Mouse (Mus musculus): ENCODE data around the gene Aire. TPM values are rescaled to one million over a fixed set of nuclear protein-coding genes. Genes with fewer than 3 reads are reported as not detected.

Gene Aire
- 0.16 and 0.33 TPM in 2 replicates for total RNA-seq (2014; rRNA removed)
- 0.20 and 0.31 TPM in 2 replicates for polyA plus RNA-seq (2015; fragmentation: Nextera tagmentation; extraction: Ambion mirVana)

- ATAC-seq (ENCODE audit: low FRiP score) = peak; percentile 56; the same call in 1 of the 2 replicates
- 3% methylated on average over 26 of the region's 27 CpGs for WGBS
- Histone ChIP-seq H3K9ac (replicated peaks; ENCODE audit: low read length, poor library complexity, severe bottlenecking) (0 out of 2 replicates have a peak within 1 kb of the TSS, but pooled peaks have one; percentile 14), H3K36me3 (ENCODE audit: insufficient read depth, low read length) (no peaks in the 10 kb centered on the region), H3K27me3 (ENCODE audit: insufficient read depth, low read length) (no peaks in the 10 kb centered on the region), H3K4me1 (ENCODE audit: insufficient read depth, low read length) (no peaks in the 10 kb centered on the region), H3K4me2 (ENCODE audit: low read depth, low read length, poor library complexity, severe bottlenecking) (peak within 1 kb of the TSS; percentile 51), H3K4me3 (ENCODE audit: low read depth, low read length) (peak within 1 kb of the TSS; percentile 28), H3K9me3 (ENCODE audit: low read length) (no peaks in the 10 kb centered on the region), H3K27ac (ENCODE audit: low read depth, low read length) (no peak within 1 kb of the TSS)
- DNase-seq (ENCODE audit: low spot score) = peak; percentile 50
- peak; percentile 81 for TF ChIP-seq CTCF (IDR thresholded peaks at IDR 0.05)
Observed at GRCm38 (mm10) chr10:78043406-78043836, at the start of gene Aire. Gene Aire, minus strand, starts transcription at chr10:78043610.

DNA sequence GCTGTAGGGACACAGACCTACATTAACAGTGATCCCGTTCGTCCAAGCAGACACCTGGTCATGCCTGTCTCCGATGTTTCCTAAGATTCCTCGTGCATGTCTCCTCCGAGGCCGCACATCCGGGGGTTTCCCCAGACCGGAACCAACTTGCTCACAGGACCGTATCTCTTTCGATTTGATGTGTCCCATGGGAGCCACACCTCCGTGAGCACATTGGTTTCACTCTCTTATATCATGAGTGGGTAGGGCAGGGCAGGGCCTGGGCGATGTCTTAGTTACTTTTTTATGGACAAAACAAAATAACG lies 49.3 kb upstream of the Aire start:
- Histone ChIP-seq H3K27me3 (ENCODE audit: insufficient read depth, low read length) (no peaks in the 10 kb centered on the region), H3K36me3 (ENCODE audit: insufficient read depth, low read length) (no peaks in the 10 kb centered on the region), H3K9me3 (ENCODE audit: low read length) (no peaks in the 10 kb centered on the region), H3K27ac (ENCODE audit: low read depth, low read length) (no peak overlapping the region), H3K4me2 (ENCODE audit: low read depth, low read length, poor library complexity, severe bottlenecking) (no peak overlapping the region), H3K9ac (replicated peaks; ENCODE audit: low read length, poor library complexity, severe bottlenecking) (no peak overlapping the region), H3K4me1 (ENCODE audit: insufficient read depth, low read length) (no peaks in the 10 kb centered on the region), H3K4me3 (ENCODE audit: low read depth, low read length) (no peak overlapping the region)
- WGBS = 89% methylated on average over 13 of the region's 13 CpGs
- DNase-seq (ENCODE audit: low spot score) (no peak), ATAC-seq (ENCODE audit: low FRiP score) (no peak)
- no peak for TF ChIP-seq CTCF (IDR thresholded peaks at IDR 0.05)

GRCm38 (mm10) chr10:78091865-78092724 lies 48.7 kb upstream of the Aire start:
- WGBS = 90% methylated on average over 23 of the region's 23 CpGs
- no peaks in the 10 kb centered on the region for H3K36me3 ChIP-seq (ENCODE audit: insufficient read depth, low read length)
- H3K27ac ChIP-seq (ENCODE audit: low read depth, low read length) = no peak overlapping the region
- DNase-seq (ENCODE audit: low spot score) (no peak), ATAC-seq (ENCODE audit: low FRiP score) (no peak)
- no peaks in the 10 kb centered on the region for H3K4me1 ChIP-seq (ENCODE audit: insufficient read depth, low read length)
- no peaks in the 10 kb centered on the region for H3K9me3 ChIP-seq (ENCODE audit: low read length)
- H3K4me3 ChIP-seq (ENCODE audit: low read depth, low read length) = no peak overlapping the region
- no peak for TF ChIP-seq CTCF (IDR thresholded peaks at IDR 0.05)
- no peaks in the 10 kb centered on the region for H3K27me3 ChIP-seq (ENCODE audit: insufficient read depth, low read length)
- no peak overlapping the region for H3K4me2 ChIP-seq (ENCODE audit: low read depth, low read length, poor library complexity, severe bottlenecking)
- no peak overlapping the region for H3K9ac ChIP-seq (replicated peaks; ENCODE audit: low read length, poor library complexity, severe bottlenecking)

DNA sequence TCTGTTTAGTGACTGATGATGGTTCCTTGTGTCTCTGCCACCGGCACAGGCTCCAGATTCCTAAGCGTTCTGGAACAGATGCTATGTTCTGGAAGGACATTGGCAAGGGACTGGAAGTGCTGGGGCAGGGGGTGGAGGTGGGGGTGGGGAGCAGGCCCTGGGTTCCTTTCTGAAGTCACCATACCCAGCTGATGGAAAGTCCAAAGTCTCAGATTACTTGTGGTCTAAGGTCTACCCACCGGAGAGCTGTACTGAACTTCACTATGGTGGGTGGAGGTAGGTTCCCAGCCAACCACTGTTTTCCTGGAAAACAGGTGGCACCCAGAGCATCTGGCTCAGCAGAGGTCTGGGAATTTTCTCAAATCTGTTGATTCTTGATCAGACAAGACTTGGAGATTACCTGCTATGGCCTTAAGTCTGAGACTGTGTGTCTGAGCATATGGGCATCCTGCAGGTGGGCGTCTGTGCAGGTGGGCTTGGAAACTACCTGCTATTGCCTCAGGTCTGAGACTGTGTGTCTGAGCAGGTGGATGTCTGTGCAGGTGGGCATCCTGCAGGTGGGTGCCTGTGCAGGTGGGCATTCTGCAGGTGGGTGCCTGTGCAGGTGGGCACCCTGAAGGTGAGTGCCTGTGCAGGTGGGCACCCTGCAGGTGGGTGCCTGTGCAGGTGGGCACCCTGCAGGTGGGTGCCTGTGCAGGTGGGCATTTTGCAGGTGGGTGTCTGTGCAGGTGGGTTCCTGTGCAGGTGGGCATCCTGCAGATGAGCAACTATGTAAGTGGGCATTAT lies 47.5 kb upstream of the Aire start:
- H3K9ac ChIP-seq (replicated peaks; ENCODE audit: low read length, poor library complexity, severe bottlenecking) = no peak overlapping the region
- WGBS = 91% methylated on average over 4 of the region's 4 CpGs
- TF ChIP-seq CTCF (IDR thresholded peaks at IDR 0.05) = no peak

DNA sequence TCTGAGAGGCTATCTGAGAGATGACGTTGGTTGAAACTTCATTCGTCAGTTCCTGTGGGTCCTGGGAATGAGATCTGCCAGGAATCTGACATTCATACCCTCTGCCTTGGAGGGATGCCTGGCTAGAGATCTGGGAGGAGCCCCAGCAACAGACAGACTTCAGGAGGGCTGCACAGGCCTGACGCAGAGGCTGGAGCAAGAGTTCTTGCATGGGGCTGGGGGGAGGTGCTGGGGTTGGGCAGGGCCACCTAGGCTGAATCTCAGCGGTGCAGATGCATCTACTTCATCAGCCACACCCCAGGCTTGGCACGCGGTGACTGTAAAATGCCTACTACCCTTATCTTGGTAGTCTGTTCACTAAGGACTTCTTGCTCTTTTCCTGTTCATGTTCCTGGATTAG lies 46.8 kb upstream of the Aire start:
- Histone ChIP-seq H3K4me1 (ENCODE audit: insufficient read depth, low read length) (no peaks in the 10 kb centered on the region), H3K9me3 (ENCODE audit: low read length) (no peaks in the 10 kb centered on the region), H3K9ac (replicated peaks; ENCODE audit: low read length, poor library complexity, severe bottlenecking) (no peak overlapping the region), H3K36me3 (ENCODE audit: insufficient read depth, low read length) (no peaks in the 10 kb centered on the region), H3K27me3 (ENCODE audit: insufficient read depth, low read length) (no peaks in the 10 kb centered on the region), H3K27ac (ENCODE audit: low read depth, low read length) (no peak overlapping the region), H3K4me2 (ENCODE audit: low read depth, low read length, poor library complexity, severe bottlenecking) (no peak overlapping the region), H3K4me3 (ENCODE audit: low read depth, low read length) (no peak overlapping the region)
- no peak for TF ChIP-seq CTCF (IDR thresholded peaks at IDR 0.05)
- ATAC-seq (ENCODE audit: low FRiP score) (no peak), DNase-seq (ENCODE audit: low spot score) (no peak)
- 68% methylated on average over 6 of the region's 6 CpGs for WGBS

More for the DNA sequence above, 47.5 kb upstream of the Aire start:
- Histone ChIP-seq H3K36me3 (ENCODE audit: insufficient read depth, low read length) (no peaks in the 10 kb centered on the region), H3K4me3 (ENCODE audit: low read depth, low read length) (no peak overlapping the region), H3K9me3 (ENCODE audit: low read length) (no peaks in the 10 kb centered on the region), H3K27me3 (ENCODE audit: insufficient read depth, low read length) (no peaks in the 10 kb centered on the region), H3K4me1 (ENCODE audit: insufficient read depth, low read length) (no peaks in the 10 kb centered on the region), H3K27ac (ENCODE audit: low read depth, low read length) (no peak overlapping the region), H3K4me2 (ENCODE audit: low read depth, low read length, poor library complexity, severe bottlenecking) (no peak overlapping the region)
- no peak for ATAC-seq (ENCODE audit: low FRiP score)
- no peak for DNase-seq (ENCODE audit: low spot score)

DNA sequence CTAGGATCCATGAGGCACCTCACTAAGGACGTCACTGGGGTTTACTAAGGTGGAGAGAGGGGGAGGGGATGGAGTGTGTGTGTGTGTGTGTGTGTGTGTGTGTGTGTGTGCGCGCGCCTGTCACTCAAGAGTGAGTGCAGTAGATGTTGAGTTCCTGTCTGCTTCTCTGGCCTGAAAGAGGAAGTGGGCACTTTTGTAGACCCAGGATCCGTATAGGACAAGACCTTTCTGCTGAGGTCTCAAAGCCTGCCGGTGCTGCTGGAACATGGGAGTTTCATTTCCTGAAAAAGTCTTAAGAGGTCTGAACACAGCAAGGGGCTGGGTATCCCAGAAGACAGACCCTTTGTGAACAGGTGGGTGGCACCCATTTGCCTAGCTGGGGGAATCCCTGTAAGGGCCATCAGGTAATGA lies 43.7 kb upstream of the Aire start:
- no peak overlapping the region for H3K27ac ChIP-seq (ENCODE audit: low read depth, low read length)
- no peaks in the 10 kb centered on the region for H3K36me3 ChIP-seq (ENCODE audit: insufficient read depth, low read length)
- no peak overlapping the region for H3K4me3 ChIP-seq (ENCODE audit: low read depth, low read length)
- DNase-seq (ENCODE audit: low spot score) = no peak
- ATAC-seq (ENCODE audit: low FRiP score) = no peak
- no peak for TF ChIP-seq CTCF (IDR thresholded peaks at IDR 0.05)
- H3K4me1 ChIP-seq (ENCODE audit: insufficient read depth, low read length) = no peaks in the 10 kb centered on the region
- no peaks in the 10 kb centered on the region for H3K27me3 ChIP-seq (ENCODE audit: insufficient read depth, low read length)
- H3K4me2 ChIP-seq (ENCODE audit: low read depth, low read length, poor library complexity, severe bottlenecking) = no peak overlapping the region
- no peaks in the 10 kb centered on the region for H3K9me3 ChIP-seq (ENCODE audit: low read length)
- H3K9ac ChIP-seq (replicated peaks; ENCODE audit: low read length, poor library complexity, severe bottlenecking) = no peak overlapping the region
- WGBS = 79% methylated on average over 5 of the region's 6 CpGs
